In genomic region chr17:75051440-75051925, GRCm38 (mm10) we compare ENCODE assay signal across 13 mouse cellular contexts.
"Had no signal": no experiment of that assay in that cellular context is flagged by ENCODE, and none has a peak within 500 bp of the region (broad histone marks: within the 10 kb centered on the region; RNA-seq: fewer than 3 reads in every experiment).

No protein-coding gene starts in this region.

- H3K36me3 ChIP-seq: limb, embryonic 15.5 days; liver, embryonic 12.5 days; midbrain, embryonic 13.5 days; stomach, embryonic 15.5 days had no signal

- H3K9me3 ChIP-seq: limb, embryonic 15.5 days; liver, embryonic 12.5 days; midbrain, embryonic 13.5 days; stomach, embryonic 15.5 days had no signal

- H3K4me3 ChIP-seq: limb, embryonic 15.5 days; liver, embryonic 12.5 days; midbrain, embryonic 13.5 days; stomach, embryonic 15.5 days had no signal

- H3K27ac ChIP-seq: kidney, postnatal 0 days; limb, embryonic 15.5 days; liver, embryonic 12.5 days; midbrain, embryonic 13.5 days; stomach, embryonic 15.5 days had no signal

- H3K4me1 ChIP-seq: liver, embryonic 12.5 days; midbrain, embryonic 13.5 days had no signal

- ATAC-seq: liver, embryonic 12.5 days; midbrain, embryonic 13.5 days had no signal

- H3K27me3 ChIP-seq: limb, embryonic 15.5 days; liver, embryonic 12.5 days; midbrain, embryonic 13.5 days; stomach, embryonic 15.5 days had no signal

- H3K4me2 ChIP-seq: limb, embryonic 15.5 days; liver, embryonic 12.5 days; lung, embryonic 14.5 days; midbrain, embryonic 13.5 days; stomach, embryonic 15.5 days had no signal

- DNase-seq: kidney, postnatal 36 days; layer of hippocampus, adult 9-11 months; layer of hippocampus, postnatal 36 days; lung, embryonic 14.5 days; lung, postnatal 10 days; right cerebral cortex, postnatal 14 days; thymus, adult 2 months; thymus, postnatal 25 days had no signal

- H3K9ac ChIP-seq: limb, embryonic 15.5 days; liver, embryonic 12.5 days; lung, embryonic 14.5 days; midbrain, embryonic 13.5 days; stomach, embryonic 15.5 days had no signal
